ENCODE assay signal across 20 mouse cellular contexts in the genomic region with DNA sequence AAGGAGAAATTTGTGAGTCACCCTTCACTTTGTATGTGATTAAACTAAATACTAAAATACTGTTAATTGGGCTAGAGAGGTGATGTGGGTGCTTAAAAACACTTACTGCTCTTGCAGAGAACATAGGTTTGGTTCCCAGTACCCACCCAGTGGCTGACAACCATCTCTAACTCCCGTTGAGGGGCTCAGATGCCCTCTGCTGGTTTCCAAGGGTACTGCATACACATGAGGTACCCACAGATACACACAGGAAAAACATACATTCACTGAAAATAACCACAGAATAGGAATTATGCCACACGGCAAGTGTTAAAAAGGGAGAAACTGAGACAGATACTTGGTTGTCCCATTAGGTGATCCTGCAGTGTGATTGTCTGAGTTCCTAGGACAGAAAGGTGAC. TPM values are rescaled to one million over a fixed set of nuclear protein-coding genes. Genes with fewer than 3 reads are reported as not detected.
DNase-seq lines count a peak whose midpoint lies in the region; ATAC-seq and TF ChIP-seq lines count a peak whose summit lies in the region.
"Had no signal": no experiment of that assay in that cellular context is flagged by ENCODE, and none has a peak within 500 bp of the region (broad histone marks: within the 10 kb centered on the region; RNA-seq: fewer than 3 reads in every experiment).

No protein-coding gene starts in this region.

- WGBS in kidney, adult 2 months, result 91% methylated on average over 2 of the region's 2 CpGs
- 88% methylated on average over 2 of the region's 2 CpGs for WGBS in kidney, embryonic 14.5 days
- 96% methylated on average over 2 of the region's 2 CpGs for WGBS in midbrain, postnatal 0 days
- 81% methylated on average over 2 of the region's 2 CpGs for WGBS in midbrain, embryonic 11.5 days
- 91% methylated on average over 2 of the region's 2 CpGs for WGBS in stomach, postnatal 0 days

- TF ChIP-seq POLR2A in kidney, adult 2 months (IDR thresholded peaks at IDR 0.05; ENCODE audit: low read depth, low read length), result no peak
- TF ChIP-seq POLR2A in MEL (IDR thresholded peaks at IDR 0.05; ENCODE audit: control insufficient read depth in 1 of 2, insufficient read depth in 1 of 2, low read depth in 1 of 2, low read length in 2 of 2, poor library complexity in 1 of 2), result no peak

- no peak for TF ChIP-seq EP300 in MEL (IDR thresholded peaks at IDR 0.05; ENCODE audit: low read depth in 1 of 2, low read length in 2 of 2)
- no peak for TF ChIP-seq EP300 in stomach, postnatal 0 days (optimal IDR thresholded peaks at IDR 0.05)

- no peaks in the 10 kb centered on the region for H3K36me3 ChIP-seq in kidney, adult 2 months (ENCODE audit: control insufficient read depth, insufficient read depth, low read length)
- H3K36me3 ChIP-seq in kidney, embryonic 14.5 days (ENCODE audit: control insufficient read depth, insufficient read depth, low read length), result peaks cover 10% of the 10 kb centered on the region
- no peaks in the 10 kb centered on the region for H3K36me3 ChIP-seq in midbrain, postnatal 0 days (ENCODE audit: insufficient read depth, low read length)
- H3K36me3 ChIP-seq in midbrain, embryonic 11.5 days (ENCODE audit: control insufficient read depth, insufficient read depth, low read length), result no peaks in the 10 kb centered on the region
- H3K36me3 ChIP-seq in MEL (ENCODE audit: control insufficient read depth in 1 of 2, insufficient read depth in 2 of 2, low read length in 2 of 2), result no peaks in the 10 kb centered on the region
- no peaks in the 10 kb centered on the region for H3K36me3 ChIP-seq in stomach, postnatal 0 days (ENCODE audit: control insufficient read depth, insufficient read depth, low read length)
- H3K36me3 ChIP-seq: midbrain, embryonic 13.5 days had no signal

- no peaks in the 10 kb centered on the region for H3K4me1 ChIP-seq in kidney, adult 2 months (ENCODE audit: control insufficient read depth, insufficient read depth, low read length)
- 0 out of 2 replicates have a peak, but pooled peaks cover 6% of the 10 kb centered on the region for H3K4me1 ChIP-seq in kidney, embryonic 14.5 days (ENCODE audit: control insufficient read depth, insufficient read depth, low read length)
- no peaks in the 10 kb centered on the region for H3K4me1 ChIP-seq in midbrain, postnatal 0 days (ENCODE audit: insufficient read depth, low read length)
- H3K4me1 ChIP-seq in midbrain, embryonic 11.5 days (ENCODE audit: control insufficient read depth, insufficient read depth, low read length), result peaks cover 16% of the 10 kb centered on the region
- no peaks in the 10 kb centered on the region for H3K4me1 ChIP-seq in MEL (ENCODE audit: control insufficient read depth in 1 of 2, insufficient read depth in 2 of 2, low read length in 2 of 2)
- H3K4me1 ChIP-seq in stomach, postnatal 0 days (replicated peaks; ENCODE audit: control insufficient read depth, insufficient read depth), result 0 out of 2 replicates have a peak, but pooled peaks cover 4% of the 10 kb centered on the region

- ATAC-seq in kidney, embryonic 14.5 days (ENCODE audit: low FRiP score, low TSS enrichment), result no peak
- ATAC-seq in midbrain, postnatal 0 days (ENCODE audit: low FRiP score), result no peak
- ATAC-seq in midbrain, embryonic 11.5 days (ENCODE audit: low FRiP score), result no peak
- no peak for ATAC-seq in stomach, postnatal 0 days (ENCODE audit: low FRiP score, low TSS enrichment)
- ATAC-seq: activated CD4-positive, CD25-positive, alpha-beta regulatory T cell, adult 4 months; inflammation-experienced regulatory T-cells, adult 6 months; midbrain, embryonic 13.5 days had no signal

- no peak overlapping the region for H3K4me2 ChIP-seq in kidney, embryonic 14.5 days (replicated peaks; ENCODE audit: low read depth, low read length)
- H3K4me2 ChIP-seq in midbrain, postnatal 0 days (ENCODE audit: low read depth, low read length, poor library complexity, severe bottlenecking), result no peak overlapping the region
- H3K4me2 ChIP-seq in midbrain, embryonic 11.5 days, result no peak overlapping the region
- no peak overlapping the region for H3K4me2 ChIP-seq in stomach, postnatal 0 days (replicated peaks; ENCODE audit: low read depth)
- H3K4me2 ChIP-seq: limb, embryonic 13.5 days; midbrain, embryonic 13.5 days had no signal

- no peaks in the 10 kb centered on the region for H3K27me3 ChIP-seq in kidney, adult 2 months (replicated peaks; ENCODE audit: control insufficient read depth, insufficient read depth, low read length)
- no peaks in the 10 kb centered on the region for H3K27me3 ChIP-seq in kidney, embryonic 14.5 days (ENCODE audit: control insufficient read depth, insufficient read depth, low read length)
- peaks cover 7% of the 10 kb centered on the region; the same call in 1 of the 2 replicates for H3K27me3 ChIP-seq in midbrain, postnatal 0 days (ENCODE audit: insufficient read depth, low read length)
- peaks cover 6% of the 10 kb centered on the region; the same call in 1 of the 2 replicates for H3K27me3 ChIP-seq in midbrain, embryonic 11.5 days (ENCODE audit: control insufficient read depth, insufficient read depth, low read length)
- peaks cover 0 to 2% of the 10 kb centered on the region in 2 experiments; a peak in 3 of 4 replicates for H3K27me3 ChIP-seq in MEL (ENCODE audit: control insufficient read depth in 1 of 2, insufficient read depth in 2 of 2, low read length in 2 of 2)
- no peaks in the 10 kb centered on the region for H3K27me3 ChIP-seq in stomach, postnatal 0 days (ENCODE audit: control insufficient read depth, insufficient read depth, low read length)

- TF ChIP-seq CTCF in kidney, adult 2 months (conservative IDR thresholded peaks at IDR 0.05; ENCODE audit: insufficient read depth, insufficient read length, low read depth, low read length), result 0 out of 2 replicates have a peak, but pooled peaks have one; percentile 9
- TF ChIP-seq CTCF in midbrain, postnatal 0 days (IDR thresholded peaks at IDR 0.05), result peak; percentile 30
- TF ChIP-seq CTCF in MEL (IDR thresholded peaks at IDR 0.05 in 2 of 3, conservative IDR thresholded peaks at IDR 0.05 in 1 of 3; ENCODE audit: control insufficient read depth in 1 of 3, insufficient read depth in 1 of 3, low read depth in 2 of 3, low read length in 3 of 3, poor library complexity in 1 of 3, severe bottlenecking in 1 of 3), result peak; percentile 54 to 66 (median 65)
- peak; percentile 55 for TF ChIP-seq CTCF in stomach, postnatal 0 days (IDR thresholded peaks at IDR 0.05; ENCODE audit: low read depth)

- peak; percentile 52 for TF ChIP-seq RAD21 in MEL (IDR thresholded peaks at IDR 0.05; ENCODE audit: low read depth, low read length)

- no peak overlapping the region for H3K9ac ChIP-seq in kidney, embryonic 14.5 days (ENCODE audit: low read depth, low read length)
- H3K9ac ChIP-seq in midbrain, postnatal 0 days (replicated peaks; ENCODE audit: low read length, poor library complexity, severe bottlenecking), result no peak overlapping the region
- H3K9ac ChIP-seq in midbrain, embryonic 11.5 days (ENCODE audit: low read length), result no peak overlapping the region
- H3K9ac ChIP-seq in MEL (ENCODE audit: control insufficient read depth, low read depth, low read length, poor library complexity, severe bottlenecking), result no peak overlapping the region
- no peak overlapping the region for H3K9ac ChIP-seq in stomach, postnatal 0 days (ENCODE audit: low read length)
- H3K9ac ChIP-seq: limb, embryonic 13.5 days; midbrain, embryonic 13.5 days had no signal

- no peak overlapping the region for H3K27ac ChIP-seq in kidney, adult 2 months (ENCODE audit: insufficient read depth, low read depth, low read length)
- H3K27ac ChIP-seq in kidney, embryonic 14.5 days (ENCODE audit: low read depth, low read length), result no peak overlapping the region
- no peak overlapping the region for H3K27ac ChIP-seq in midbrain, postnatal 0 days (ENCODE audit: low read depth, low read length)
- no peak overlapping the region for H3K27ac ChIP-seq in midbrain, embryonic 11.5 days (ENCODE audit: low read depth, low read length)
- H3K27ac ChIP-seq in MEL (ENCODE audit: control insufficient read depth, low read depth, low read length), result no peak overlapping the region
- H3K27ac ChIP-seq in stomach, postnatal 0 days (replicated peaks), result no peak overlapping the region
- H3K27ac ChIP-seq: embryonic facial prominence, embryonic 10.5 days; limb, embryonic 13.5 days; midbrain, embryonic 13.5 days had no signal

- no peaks in the 10 kb centered on the region for H3K9me3 ChIP-seq in kidney, embryonic 14.5 days (ENCODE audit: control insufficient read depth, low read length)
- no peaks in the 10 kb centered on the region for H3K9me3 ChIP-seq in midbrain, postnatal 0 days (ENCODE audit: low read length)
- no peaks in the 10 kb centered on the region for H3K9me3 ChIP-seq in midbrain, embryonic 11.5 days (ENCODE audit: control insufficient read depth, low read length)
- H3K9me3 ChIP-seq in MEL (replicated peaks; ENCODE audit: insufficient read depth, low read length), result no peaks in the 10 kb centered on the region
- no peaks in the 10 kb centered on the region for H3K9me3 ChIP-seq in stomach, postnatal 0 days (ENCODE audit: control insufficient read depth, low read length)
- H3K9me3 ChIP-seq: embryonic facial prominence, embryonic 10.5 days; limb, embryonic 13.5 days; midbrain, embryonic 13.5 days had no signal

- no peaks in the 10 kb centered on the region for H3K79me2 ChIP-seq in MEL (ENCODE audit: control insufficient read depth, insufficient read depth, low read length, poor library complexity)

- no peak overlapping the region for H3K4me3 ChIP-seq in kidney, adult 2 months (ENCODE audit: insufficient read depth, low read depth, low read length)
- no peak overlapping the region for H3K4me3 ChIP-seq in kidney, embryonic 14.5 days (ENCODE audit: low read length)
- H3K4me3 ChIP-seq in midbrain, postnatal 0 days (ENCODE audit: low read depth, low read length), result no peak overlapping the region
- no peak overlapping the region for H3K4me3 ChIP-seq in midbrain, embryonic 11.5 days (ENCODE audit: low read depth, low read length)
- no peak overlapping the region for H3K4me3 ChIP-seq in MEL (ENCODE audit: control insufficient read depth in 1 of 2, insufficient read depth in 1 of 2, low read depth in 2 of 2, low read length in 2 of 2)
- H3K4me3 ChIP-seq in stomach, postnatal 0 days (ENCODE audit: low read depth, low read length), result no peak overlapping the region
- H3K4me3 ChIP-seq: embryonic facial prominence, embryonic 10.5 days; limb, embryonic 13.5 days; midbrain, embryonic 13.5 days had no signal

- DNase-seq in kidney, adult 2 months, result no peak
- DNase-seq in midbrain, postnatal 0 days (ENCODE audit: low spot score), result no peak
- no peak for DNase-seq in midbrain, embryonic 11.5 days (ENCODE audit: low spot score, missing footprints)
- peak; percentile 38 for DNase-seq in MEL (ENCODE audit: low read depth, low spot score)
- DNase-seq in stomach, postnatal 0 days (ENCODE audit: low spot score), result no peak
- no peak for DNase-seq in cerebellum, postnatal 14 days
- DNase-seq: cerebellum, adult 9-10 months; heart, adult 11 months; heart, postnatal 14 days; kidney, postnatal 25 days; lung, postnatal 36 days; right cerebral cortex, postnatal 14 days; thymus, adult 18-20 months had no signal

RNA-seq across cellular contexts. Expression of gene Wfdc2, which starts 4.8 kb away (rescaled TPM):
- polyA plus RNA-seq in kidney, adult 2 months (2012; rRNA removed), result 459 and 460 TPM in 2 replicates
- 330 and 331 TPM in 2 replicates for polyA plus RNA-seq in kidney, embryonic 14.5 days (2014; fragmentation: Nextera tagmentation; extraction: Ambion mirVana)
- 0.38 and 0.52 TPM in 2 replicates for total RNA-seq in midbrain, postnatal 0 days (2014; rRNA removed)
- polyA plus RNA-seq in midbrain, postnatal 0 days (2015; fragmentation: Nextera tagmentation; extraction: Ambion mirVana), result 1.5 and 1.9 TPM in 2 replicates
- 15.4 and 21.7 TPM in 2 replicates for polyA plus RNA-seq in midbrain, embryonic 11.5 days (2014; fragmentation: Nextera tagmentation; extraction: Ambion mirVana)
- total RNA-seq in MEL (2012; rRNA removed), result not detected in 2 replicates
- polyA plus RNA-seq in MEL (2012; ENCODE audit: insufficient read depth in 1 of 2, insufficient read length in 2 of 2, low read depth in 1 of 2, low replicate concordance in 2 of 2, missing spikeins in 1 of 2), result not detected
- polyA plus RNA-seq in stomach, postnatal 0 days (2015; fragmentation: Nextera tagmentation; extraction: Ambion mirVana), result 123 and 147 TPM in 2 replicates
- polyA plus RNA-seq: activated CD4-positive, CD25-positive, alpha-beta regulatory T cell, adult 4 months; inflammation-experienced regulatory T-cells, adult 6 months had no signal

RNA-seq across cellular contexts. Expression of gene Spint3, which starts 6.3 kb away (rescaled TPM):
- not detected in 2 replicates for polyA plus RNA-seq in kidney, adult 2 months (2012; rRNA removed)
- not detected in 2 replicates for polyA plus RNA-seq in kidney, embryonic 14.5 days (2014; fragmentation: Nextera tagmentation; extraction: Ambion mirVana)
- total RNA-seq in midbrain, postnatal 0 days (2014; rRNA removed), result not detected in 2 replicates
- polyA plus RNA-seq in midbrain, postnatal 0 days (2015; fragmentation: Nextera tagmentation; extraction: Ambion mirVana), result not detected in 2 replicates
- polyA plus RNA-seq in midbrain, embryonic 11.5 days (2014; fragmentation: Nextera tagmentation; extraction: Ambion mirVana), result not detected in 2 replicates
- not detected in 2 replicates for total RNA-seq in MEL (2012; rRNA removed)
- not detected for polyA plus RNA-seq in MEL (2012; ENCODE audit: insufficient read depth in 1 of 2, insufficient read length in 2 of 2, low read depth in 1 of 2, low replicate concordance in 2 of 2, missing spikeins in 1 of 2)
- not detected in 2 replicates for polyA plus RNA-seq in stomach, postnatal 0 days (2015; fragmentation: Nextera tagmentation; extraction: Ambion mirVana)
- total RNA-seq: heart, postnatal 14 days; left cerebral cortex, adult 18-20 months had no signal
- polyA plus RNA-seq: activated CD4-positive, CD25-positive, alpha-beta regulatory T cell, adult 4 months; embryonic facial prominence, embryonic 10.5 days; inflammation-experienced regulatory T-cells, adult 6 months; limb, embryonic 13.5 days; midbrain, embryonic 13.5 days had no signal

RNA-seq across cellular contexts. Expression of gene Wfdc6a, which starts 18.2 kb away (rescaled TPM):
- polyA plus RNA-seq in kidney, adult 2 months (2012; rRNA removed), result not detected in 2 replicates
- not detected in 2 replicates for polyA plus RNA-seq in kidney, embryonic 14.5 days (2014; fragmentation: Nextera tagmentation; extraction: Ambion mirVana)
- total RNA-seq in midbrain, postnatal 0 days (2014; rRNA removed), result not detected in 2 replicates
- polyA plus RNA-seq in midbrain, postnatal 0 days (2015; fragmentation: Nextera tagmentation; extraction: Ambion mirVana), result not detected in 2 replicates
- polyA plus RNA-seq in midbrain, embryonic 11.5 days (2014; fragmentation: Nextera tagmentation; extraction: Ambion mirVana), result not detected in 2 replicates
- not detected in 2 replicates for total RNA-seq in MEL (2012; rRNA removed)
- polyA plus RNA-seq in MEL (2012; ENCODE audit: insufficient read depth in 1 of 2, insufficient read length in 2 of 2, low read depth in 1 of 2, low replicate concordance in 2 of 2, missing spikeins in 1 of 2), result not detected
- 0.75 and 1.1 TPM in 2 replicates for polyA plus RNA-seq in stomach, postnatal 0 days (2015; fragmentation: Nextera tagmentation; extraction: Ambion mirVana)
- total RNA-seq: left cerebral cortex, adult 18-20 months had no signal
- polyA plus RNA-seq: activated CD4-positive, CD25-positive, alpha-beta regulatory T cell, adult 4 months; embryonic facial prominence, embryonic 10.5 days; inflammation-experienced regulatory T-cells, adult 6 months; limb, embryonic 13.5 days; midbrain, embryonic 13.5 days had no signal

RNA-seq across cellular contexts. Expression of gene Eppin, which starts 26.4 kb away (rescaled TPM):
- not detected in 2 replicates for polyA plus RNA-seq in kidney, adult 2 months (2012; rRNA removed)
- polyA plus RNA-seq in kidney, embryonic 14.5 days (2014; fragmentation: Nextera tagmentation; extraction: Ambion mirVana), result not detected in 2 replicates
- not detected in 2 replicates for total RNA-seq in midbrain, postnatal 0 days (2014; rRNA removed)
- not detected in 2 replicates for polyA plus RNA-seq in midbrain, postnatal 0 days (2015; fragmentation: Nextera tagmentation; extraction: Ambion mirVana)
- not detected in 2 replicates for polyA plus RNA-seq in midbrain, embryonic 11.5 days (2014; fragmentation: Nextera tagmentation; extraction: Ambion mirVana)
- not detected in 2 replicates for total RNA-seq in MEL (2012; rRNA removed)
- polyA plus RNA-seq in MEL (2012; ENCODE audit: insufficient read depth in 1 of 2, insufficient read length in 2 of 2, low read depth in 1 of 2, low replicate concordance in 2 of 2, missing spikeins in 1 of 2), result not detected
- not detected in 2 replicates for polyA plus RNA-seq in stomach, postnatal 0 days (2015; fragmentation: Nextera tagmentation; extraction: Ambion mirVana)
- total RNA-seq: heart, postnatal 14 days; left cerebral cortex, adult 18-20 months had no signal
- polyA plus RNA-seq: activated CD4-positive, CD25-positive, alpha-beta regulatory T cell, adult 4 months; embryonic facial prominence, embryonic 10.5 days; inflammation-experienced regulatory T-cells, adult 6 months; limb, embryonic 13.5 days; midbrain, embryonic 13.5 days had no signal

RNA-seq across cellular contexts. Expression of gene Wfdc6b, which starts 46.3 kb away (rescaled TPM):
- polyA plus RNA-seq in kidney, adult 2 months (2012; rRNA removed), result not detected in 2 replicates
- not detected in 2 replicates for polyA plus RNA-seq in kidney, embryonic 14.5 days (2014; fragmentation: Nextera tagmentation; extraction: Ambion mirVana)
- not detected in 2 replicates for total RNA-seq in midbrain, postnatal 0 days (2014; rRNA removed)
- not detected in 2 replicates for polyA plus RNA-seq in midbrain, postnatal 0 days (2015; fragmentation: Nextera tagmentation; extraction: Ambion mirVana)
- polyA plus RNA-seq in midbrain, embryonic 11.5 days (2014; fragmentation: Nextera tagmentation; extraction: Ambion mirVana), result not detected in 2 replicates
- not detected in 2 replicates for total RNA-seq in MEL (2012; rRNA removed)
- not detected for polyA plus RNA-seq in MEL (2012; ENCODE audit: insufficient read depth in 1 of 2, insufficient read length in 2 of 2, low read depth in 1 of 2, low replicate concordance in 2 of 2, missing spikeins in 1 of 2)
- polyA plus RNA-seq in stomach, postnatal 0 days (2015; fragmentation: Nextera tagmentation; extraction: Ambion mirVana), result not detected in 2 replicates
- total RNA-seq: heart, postnatal 14 days; left cerebral cortex, adult 18-20 months had no signal
- polyA plus RNA-seq: activated CD4-positive, CD25-positive, alpha-beta regulatory T cell, adult 4 months; embryonic facial prominence, embryonic 10.5 days; inflammation-experienced regulatory T-cells, adult 6 months; limb, embryonic 13.5 days; midbrain, embryonic 13.5 days had no signal

Comparison
In these comparisons a context has a peak if more than half of its experiments do, and no peak if none do; other contexts are left out.
1. CTCF ChIP-seq: peak in every context shown above with its lines; median percentile 65 in MEL; 55 in stomach, postnatal 0 days; 30 in midbrain, postnatal 0 days; 9 in kidney, adult 2 months.